Mouse (Mus musculus) T-helper 1 cell (primary cell): ENCODE data around the gene 2700097O09Rik.
"Not testable (repeated sequence)": the region's sequence is repeated elsewhere in the genome, so short reads cannot be mapped to it uniquely, and the experiment has no call there.

Source experiments
- in situ Hi-C: fragments of 300-600 bp; cut with MboI, MseI; formaldehyde crosslinking; loops from one replicate; pipeline ENCODE4 v1.15.1; 2025; ENCODE audit warnings: high pct_unique_total_duplicates

The 2700097O09Rik gene

GRCm38 (mm10) chr12:55049731-55050353 is 30.1 kb downstream of the 2700097O09Rik start:
- in situ Hi-C loops: no loop called here

GRCm38 (mm10) chr12:55041011-55041410 is 38.9 kb downstream of the 2700097O09Rik start:
- in situ Hi-C loops: no loop called here

- in situ Hi-C loops: no loop called here
Measured at GRCm38 (mm10) chr12:55027088-55027487, 52.8 kb downstream of the 2700097O09Rik start.

GRCm38 (mm10) chr12:55023284-55023683 is 56.6 kb downstream of the 2700097O09Rik start:
- in situ Hi-C loops: no loop called here

- in situ Hi-C loops: no loop called here
Measured at GRCm38 (mm10) chr12:55019421-55019877, 60.5 kb downstream of the 2700097O09Rik start.

- in situ Hi-C loops: no loop called here
Measured at GRCm38 (mm10) chr12:55017119-55017721, 62.7 kb downstream of the 2700097O09Rik start.

GRCm38 (mm10) chr12:55016339-55017118 is 63.4 kb downstream of the 2700097O09Rik start:
- in situ Hi-C loops: no loop called here

GRCm38 (mm10) chr12:55015428-55015827 is 64.5 kb downstream of the 2700097O09Rik start:
- in situ Hi-C loops: no loop called here

GRCm38 (mm10) chr12:55013626-55014398 is 66.1 kb downstream of the 2700097O09Rik start, which contains the start of gene Baz1a:
Gene Baz1a, minus strand, starts transcription at chr12:55014348.
- in situ Hi-C loops: no loop called here

GRCm38 (mm10) chr12:55013031-55013430 is 66.9 kb downstream of the 2700097O09Rik start:
- in situ Hi-C loops: no loop called here

- in situ Hi-C loops: no loop called here
Measured at GRCm38 (mm10) chr12:55007361-55008008, 72.4 kb downstream of the 2700097O09Rik start.

GRCm38 (mm10) chr12:55006071-55006470 is 73.8 kb downstream of the 2700097O09Rik start:
- in situ Hi-C loops: no loop called here

- in situ Hi-C loops: no loop called here
Measured at GRCm38 (mm10) chr12:55004396-55004795, 75.5 kb downstream of the 2700097O09Rik start.

GRCm38 (mm10) chr12:55003843-55004242 is 76.1 kb downstream of the 2700097O09Rik start:
- in situ Hi-C loops: no loop called here

GRCm38 (mm10) chr12:55002532-55002931 is 77.4 kb downstream of the 2700097O09Rik start:
- in situ Hi-C loops: not testable (repeated sequence)

- in situ Hi-C loops: loop anchor here (5.0 kb wide), 1 partner anchor 63 kb away; no protein-coding TSS in a partner anchor
Measured at GRCm38 (mm10) chr12:54999016-54999690, 80.8 kb downstream of the 2700097O09Rik start.

GRCm38 (mm10) chr12:54998411-54998810 is 81.5 kb downstream of the 2700097O09Rik start:
- in situ Hi-C loops: loop anchor here (5.0 kb wide), 1 partner anchor 64 kb away; no protein-coding TSS in a partner anchor

- in situ Hi-C loops: loop anchor here (5.0 kb wide), 1 partner anchor 65 kb away; no protein-coding TSS in a partner anchor
Measured at GRCm38 (mm10) chr12:54996979-54997474, 82.9 kb downstream of the 2700097O09Rik start.

- in situ Hi-C loops: loop anchor here (5.0 kb wide), 1 partner anchor 66 kb away; no protein-coding TSS in a partner anchor
Measured at GRCm38 (mm10) chr12:54995965-54996364, 83.9 kb downstream of the 2700097O09Rik start.
